Mouse (Mus musculus): ENCODE data around the gene Gm43552. TPM values are rescaled to one million over a fixed set of nuclear protein-coding genes. Genes with fewer than 3 reads are reported as not detected.

The Gm43552 gene
- total and polyA plus RNA-seq, 2 experiments from 2014 or later = not detected

DNA sequence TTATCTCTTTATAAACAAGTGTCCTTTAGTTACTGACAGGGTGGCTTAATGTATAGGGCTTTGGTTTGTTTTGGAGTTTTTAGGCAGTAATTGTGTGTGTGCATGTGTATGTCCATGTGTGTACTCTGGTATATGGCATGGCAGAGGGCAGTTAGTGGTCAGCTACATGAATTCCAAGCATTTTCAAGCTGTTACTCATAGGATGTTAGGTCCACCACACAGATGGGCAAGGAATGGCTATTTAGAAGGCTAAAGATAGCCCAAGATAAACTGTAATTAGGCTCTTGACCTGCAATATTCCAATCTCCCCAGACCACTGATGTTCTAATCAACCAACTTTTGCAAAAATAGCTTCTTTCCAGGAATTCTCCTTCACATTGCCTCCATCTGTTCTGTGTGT, 54.6 kb downstream of the Gm43552 start:
- DNase-seq (ENCODE audit: low spot score) (no peak), ATAC-seq (ENCODE audit: low FRiP score) (no peak)
- TF ChIP-seq CTCF (IDR thresholded peaks at IDR 0.05) = no peak

DNA sequence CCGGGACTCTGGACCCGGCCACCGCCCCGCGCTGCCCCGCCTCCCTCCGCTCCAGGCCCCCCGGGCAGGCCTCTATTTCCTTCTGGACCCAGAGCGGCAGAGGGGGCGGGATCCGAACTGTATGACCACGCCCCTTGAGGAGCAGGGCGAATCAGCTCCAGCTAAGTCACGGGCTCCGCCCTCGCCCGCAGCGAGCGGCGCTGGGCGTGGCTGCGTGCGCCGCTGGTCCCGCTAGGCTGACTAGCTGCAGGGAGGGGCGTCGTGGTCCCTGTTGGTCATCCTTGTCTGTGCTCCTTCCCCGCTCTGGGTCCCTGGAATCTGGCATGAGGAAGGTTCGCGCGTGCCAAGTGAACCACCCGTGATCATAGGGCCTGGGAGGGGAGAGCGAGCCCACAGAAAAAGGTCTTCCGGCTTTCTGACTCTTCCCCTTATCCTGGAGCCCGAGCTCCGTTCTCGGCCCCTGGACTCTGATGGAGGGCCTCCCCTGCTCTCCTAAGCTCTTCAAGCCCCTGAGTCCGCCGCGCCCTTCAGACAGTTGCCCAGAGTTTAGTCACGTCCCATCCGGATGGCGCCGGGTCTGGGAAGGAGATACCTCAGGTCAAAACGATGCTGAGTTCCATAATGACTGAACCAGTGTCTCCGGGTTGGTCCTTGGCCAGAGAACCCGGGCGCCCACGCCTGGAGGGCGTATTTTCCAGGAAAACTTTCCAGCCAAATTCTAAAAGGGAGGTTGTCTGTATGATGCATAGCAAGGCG, 56.6 kb downstream of the Gm43552 start, which contains the start of gene Ugdh:
Gene Ugdh (minus strand): TSS at position 144 of the 756 bp plus-strand sequence.
- 0 out of 2 replicates have a peak, but pooled peaks cover 2% of the 10 kb centered on the region for H3K4me1 ChIP-seq (ENCODE audit: insufficient read depth, low read length)
- peak within 1 kb of the TSS; percentile 89 for H3K4me2 ChIP-seq (ENCODE audit: low read depth, low read length, poor library complexity, severe bottlenecking)
- H3K36me3 ChIP-seq (ENCODE audit: insufficient read depth, low read length) = no peaks in the 10 kb centered on the region
- H3K27me3 ChIP-seq (ENCODE audit: insufficient read depth, low read length) = no peaks in the 10 kb centered on the region
- no peak; the same call in 1 of the 2 replicates for TF ChIP-seq CTCF (IDR thresholded peaks at IDR 0.05)
- WGBS = under 1% methylated on average over 44 of the region's 51 CpGs
- H3K4me3 ChIP-seq (ENCODE audit: low read depth, low read length) = peak within 1 kb of the TSS; percentile 75
- no peaks in the 10 kb centered on the region for H3K9me3 ChIP-seq (ENCODE audit: low read length)
- ATAC-seq (ENCODE audit: low FRiP score) = peak; percentile 97
- H3K9ac ChIP-seq (replicated peaks; ENCODE audit: low read length, poor library complexity, severe bottlenecking) = peak within 1 kb of the TSS; percentile 78
- peak within 1 kb of the TSS; percentile 82 for H3K27ac ChIP-seq (ENCODE audit: low read depth, low read length)
- peak; percentile 99 for DNase-seq (ENCODE audit: low spot score)

More for the DNA sequence above, 54.6 kb downstream of the Gm43552 start:
- Histone ChIP-seq H3K4me3 (ENCODE audit: low read depth, low read length) (no peak overlapping the region), H3K27ac (ENCODE audit: low read depth, low read length) (no peak overlapping the region), H3K9ac (replicated peaks; ENCODE audit: low read length, poor library complexity, severe bottlenecking) (no peak overlapping the region), H3K36me3 (ENCODE audit: insufficient read depth, low read length) (0 out of 2 replicates have a peak, but pooled peaks cover 5% of the 10 kb centered on the region), H3K9me3 (ENCODE audit: low read length) (no peaks in the 10 kb centered on the region), H3K4me2 (ENCODE audit: low read depth, low read length, poor library complexity, severe bottlenecking) (no peak overlapping the region), H3K27me3 (ENCODE audit: insufficient read depth, low read length) (no peaks in the 10 kb centered on the region), H3K4me1 (ENCODE audit: insufficient read depth, low read length) (0 out of 2 replicates have a peak, but pooled peaks cover 2% of the 10 kb centered on the region)

DNA sequence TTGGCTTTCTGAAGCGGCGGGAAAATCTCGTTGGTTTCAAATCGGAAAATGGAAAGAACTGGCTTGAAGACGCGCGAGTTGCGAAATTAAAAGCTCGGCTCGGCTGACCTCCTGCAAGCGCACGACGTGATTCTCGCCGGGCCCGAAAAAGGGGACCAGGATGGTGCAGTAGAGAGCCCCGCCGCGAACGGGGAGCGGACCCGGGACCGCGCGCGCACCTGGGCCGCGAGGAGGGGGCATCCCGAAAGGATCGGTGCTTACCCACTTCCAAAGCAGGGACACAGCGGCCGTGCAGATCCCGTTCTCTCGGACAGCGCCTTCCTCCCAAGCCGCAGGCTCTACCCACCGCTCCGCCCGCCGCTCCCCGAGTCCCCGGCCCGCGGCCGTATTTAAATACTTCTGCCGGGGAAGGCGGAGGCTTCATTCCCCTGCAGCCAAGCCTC, 57.2 kb downstream of the Gm43552 start:
- no peak for TF ChIP-seq CTCF (IDR thresholded peaks at IDR 0.05)
- under 1% methylated on average over 37 of the region's 47 CpGs for WGBS
- no peaks in the 10 kb centered on the region for H3K27me3 ChIP-seq (ENCODE audit: insufficient read depth, low read length)
- H3K4me2 ChIP-seq (ENCODE audit: low read depth, low read length, poor library complexity, severe bottlenecking) = peak overlapping the region; percentile 89
- peak overlapping the region; percentile 82 for H3K27ac ChIP-seq (ENCODE audit: low read depth, low read length)
- ATAC-seq (ENCODE audit: low FRiP score) (peak; percentile 62), DNase-seq (ENCODE audit: low spot score) (peak; percentile 53)
- peak overlapping the region; percentile 75 for H3K4me3 ChIP-seq (ENCODE audit: low read depth, low read length)
- H3K36me3 ChIP-seq (ENCODE audit: insufficient read depth, low read length) = no peaks in the 10 kb centered on the region
- H3K9ac ChIP-seq (replicated peaks; ENCODE audit: low read length, poor library complexity, severe bottlenecking) = peak overlapping the region; percentile 78
- H3K4me1 ChIP-seq (ENCODE audit: insufficient read depth, low read length) = 0 out of 2 replicates have a peak, but pooled peaks cover 2% of the 10 kb centered on the region
- no peaks in the 10 kb centered on the region for H3K9me3 ChIP-seq (ENCODE audit: low read length)

DNA sequence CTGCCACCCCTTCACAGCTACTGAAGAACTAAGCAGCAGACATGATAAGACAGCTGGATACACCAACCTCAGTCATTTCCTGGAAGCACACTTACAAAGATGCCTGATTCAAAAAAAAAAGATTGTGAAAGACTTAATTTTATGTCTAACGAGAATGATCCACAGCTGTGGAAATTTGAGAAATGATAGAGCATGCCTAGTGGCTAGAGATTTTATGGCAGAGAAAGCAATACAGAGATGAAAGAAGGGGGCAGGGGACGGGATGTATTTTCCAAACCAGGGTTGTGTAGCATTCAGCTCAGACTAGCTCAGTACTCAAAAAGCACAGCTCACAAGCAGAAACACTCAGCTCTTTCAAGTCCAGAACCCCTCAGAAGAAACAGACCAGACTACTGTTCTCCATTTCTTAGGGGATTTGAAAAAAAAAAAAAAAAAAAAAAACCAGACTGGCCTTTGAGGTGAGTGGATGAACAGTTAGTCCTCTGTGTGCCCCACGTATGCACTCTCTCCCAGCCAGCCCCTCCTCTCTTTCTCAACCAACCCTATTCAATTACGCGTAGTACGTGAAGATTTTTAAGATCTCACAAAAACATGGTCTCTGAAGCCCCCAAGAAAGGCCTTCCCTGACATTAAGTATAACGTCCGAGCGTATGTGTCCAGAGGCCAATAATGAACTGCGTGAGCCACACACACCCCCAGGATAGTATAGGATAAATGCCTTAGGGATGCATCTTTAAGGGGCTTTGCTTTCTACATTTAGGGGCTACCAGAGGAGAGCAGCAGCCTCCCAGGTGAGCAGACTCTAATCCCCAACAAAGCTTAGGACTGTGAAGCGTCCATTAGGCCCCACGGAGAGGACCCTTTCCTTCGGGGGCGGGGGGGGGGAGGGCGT, 57.9 kb downstream of the Gm43552 start:
- ATAC-seq (ENCODE audit: low FRiP score) = peak; percentile 38; the same call in 1 of the 2 replicates
- peak; percentile 46 for DNase-seq (ENCODE audit: low spot score)
- H3K4me3 ChIP-seq (ENCODE audit: low read depth, low read length) = peak overlapping the region; percentile 75
- peak overlapping the region; percentile 89 for H3K4me2 ChIP-seq (ENCODE audit: low read depth, low read length, poor library complexity, severe bottlenecking)
- TF ChIP-seq CTCF (IDR thresholded peaks at IDR 0.05) = peak; percentile 51
- no peaks in the 10 kb centered on the region for H3K9me3 ChIP-seq (ENCODE audit: low read length)
- H3K9ac ChIP-seq (replicated peaks; ENCODE audit: low read length, poor library complexity, severe bottlenecking) = peak overlapping the region; percentile 78
- no peaks in the 10 kb centered on the region for H3K36me3 ChIP-seq (ENCODE audit: insufficient read depth, low read length)
- peak overlapping the region; percentile 82 for H3K27ac ChIP-seq (ENCODE audit: low read depth, low read length)
- H3K27me3 ChIP-seq (ENCODE audit: insufficient read depth, low read length) = no peaks in the 10 kb centered on the region
- H3K4me1 ChIP-seq (ENCODE audit: insufficient read depth, low read length) = 0 out of 2 replicates have a peak, but pooled peaks cover 2% of the 10 kb centered on the region
- 1% methylated on average over 15 of the region's 15 CpGs for WGBS

DNA sequence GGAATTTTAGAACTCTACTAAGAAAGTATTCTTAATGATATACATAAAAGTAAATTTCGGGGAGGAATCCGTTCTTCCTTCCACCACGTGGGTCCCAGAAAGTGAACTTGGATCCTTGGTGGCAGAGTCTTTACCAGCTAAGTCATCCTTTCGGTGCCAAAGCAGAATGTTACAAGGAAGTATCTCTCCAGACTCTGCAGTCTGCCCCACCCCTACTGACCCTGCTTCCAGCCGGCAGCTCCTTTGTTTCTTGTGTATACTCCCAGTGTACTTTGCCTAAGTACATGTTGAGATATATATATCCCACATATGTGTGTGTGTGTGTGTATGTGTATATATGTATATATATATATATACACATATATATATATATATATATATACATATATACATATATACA, 63.2 kb downstream of the Gm43552 start:
- no peak for ATAC-seq (ENCODE audit: low FRiP score)

More for the DNA sequence above, 63.2 kb downstream of the Gm43552 start:
- 89% methylated on average over 5 of the region's 5 CpGs for WGBS
- Histone ChIP-seq H3K27me3 (ENCODE audit: insufficient read depth, low read length) (no peaks in the 10 kb centered on the region), H3K4me2 (ENCODE audit: low read depth, low read length, poor library complexity, severe bottlenecking) (no peak overlapping the region), H3K9ac (replicated peaks; ENCODE audit: low read length, poor library complexity, severe bottlenecking) (no peak overlapping the region), H3K9me3 (ENCODE audit: low read length) (no peaks in the 10 kb centered on the region), H3K36me3 (ENCODE audit: insufficient read depth, low read length) (peaks cover 19% of the 10 kb centered on the region; the same call in 1 of the 2 replicates), H3K4me3 (ENCODE audit: low read depth, low read length) (no peak overlapping the region), H3K27ac (ENCODE audit: low read depth, low read length) (no peak overlapping the region), H3K4me1 (ENCODE audit: insufficient read depth, low read length) (0 out of 2 replicates have a peak, but pooled peaks cover 2% of the 10 kb centered on the region)
- TF ChIP-seq CTCF (IDR thresholded peaks at IDR 0.05) = no peak
- no peak for DNase-seq (ENCODE audit: low spot score)

Data from midbrain, postnatal 0 days (tissue).